Mouse (Mus musculus): Measurements from ENCODE around the gene Samd11. TPM values are rescaled to one million over a fixed set of nuclear protein-coding genes. Genes with fewer than 3 reads are reported as not detected.

Samd11 gene
- polyA plus RNA-seq, 1 experiment from 2014 or later: 37.0 TPM

DNA sequence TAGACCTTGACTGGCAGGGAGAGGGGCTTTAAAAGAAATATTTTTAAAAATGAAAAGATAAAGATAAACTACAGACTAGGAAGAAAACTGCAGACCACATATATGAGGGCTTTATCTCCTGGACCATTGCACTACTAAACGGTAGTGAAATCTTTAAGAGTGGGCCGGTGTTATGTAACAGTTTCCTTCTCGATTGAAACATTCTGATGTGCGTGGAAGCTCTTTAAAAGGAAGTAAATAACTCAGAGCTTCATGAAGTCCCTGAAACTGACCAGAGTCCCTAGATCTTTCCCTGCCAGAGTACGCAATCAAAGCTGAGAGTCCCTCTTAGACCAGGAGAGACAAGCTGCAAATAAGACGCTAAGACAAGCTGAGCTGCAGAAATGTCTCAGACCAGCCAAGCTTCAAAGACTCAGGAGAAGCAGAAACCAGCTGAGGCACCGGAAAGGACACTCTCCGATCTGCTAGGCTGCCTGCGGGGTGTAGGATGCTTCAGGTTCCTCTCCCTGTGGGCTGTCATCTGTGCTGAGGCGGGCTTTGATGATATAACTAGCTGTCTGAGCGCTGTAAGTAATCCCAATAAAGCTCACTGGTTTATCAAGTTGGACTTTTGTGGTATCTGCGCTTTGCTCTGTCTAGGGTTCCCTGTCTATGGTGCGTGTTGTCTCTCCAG is 45.4 kb downstream of the Samd11 start:
- Histone ChIP-seq H3K9ac (no peak overlapping the region), H3K4me1 (replicated peaks) (no peaks in the 10 kb centered on the region), H3K4me2 (no peak overlapping the region), H3K27ac (replicated peaks) (no peak overlapping the region), H3K9me3 (replicated peaks) (no peaks in the 10 kb centered on the region), H3K27me3 (peaks cover 46% of the 10 kb centered on the region), H3K4me3 (replicated peaks) (no peak overlapping the region), H3K36me3 (replicated peaks) (no peaks in the 10 kb centered on the region)
- 48% methylated on average over 13 of the region's 13 CpGs for WGBS (ENCODE audit: insufficient replicate concordance)
- no peak for ATAC-seq (ENCODE audit: insufficient read depth)

DNA sequence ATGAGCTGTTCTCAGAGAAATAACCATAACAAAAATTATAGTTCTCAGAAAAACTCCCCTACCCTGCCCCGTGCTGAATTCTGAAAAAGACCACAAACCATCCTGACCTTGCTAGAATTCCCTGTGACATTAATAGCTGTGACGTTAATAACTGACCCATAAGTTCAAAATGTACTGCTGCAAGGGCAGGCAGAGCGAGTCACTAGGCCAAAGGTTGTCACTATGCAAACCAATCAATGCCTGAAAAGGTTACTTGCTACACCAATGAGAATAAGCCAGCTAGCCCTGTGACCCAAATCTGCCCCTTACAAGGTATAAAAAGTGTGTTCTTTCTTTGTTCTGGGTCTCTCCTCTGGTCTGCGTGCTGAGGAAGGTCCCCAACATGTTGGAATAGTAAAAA is 46.6 kb downstream of the Samd11 start:
- Histone ChIP-seq H3K36me3 (replicated peaks) (no peaks in the 10 kb centered on the region), H3K4me3 (replicated peaks) (no peak overlapping the region), H3K9me3 (replicated peaks) (no peaks in the 10 kb centered on the region), H3K9ac (no peak overlapping the region), H3K4me1 (replicated peaks) (peaks cover 11% of the 10 kb centered on the region), H3K27ac (replicated peaks) (no peak overlapping the region), H3K4me2 (no peak overlapping the region), H3K27me3 (peaks cover 54% of the 10 kb centered on the region)
- 65% methylated on average over 4 of the region's 4 CpGs for WGBS (ENCODE audit: insufficient replicate concordance)
- ATAC-seq (ENCODE audit: insufficient read depth): no peak

DNA sequence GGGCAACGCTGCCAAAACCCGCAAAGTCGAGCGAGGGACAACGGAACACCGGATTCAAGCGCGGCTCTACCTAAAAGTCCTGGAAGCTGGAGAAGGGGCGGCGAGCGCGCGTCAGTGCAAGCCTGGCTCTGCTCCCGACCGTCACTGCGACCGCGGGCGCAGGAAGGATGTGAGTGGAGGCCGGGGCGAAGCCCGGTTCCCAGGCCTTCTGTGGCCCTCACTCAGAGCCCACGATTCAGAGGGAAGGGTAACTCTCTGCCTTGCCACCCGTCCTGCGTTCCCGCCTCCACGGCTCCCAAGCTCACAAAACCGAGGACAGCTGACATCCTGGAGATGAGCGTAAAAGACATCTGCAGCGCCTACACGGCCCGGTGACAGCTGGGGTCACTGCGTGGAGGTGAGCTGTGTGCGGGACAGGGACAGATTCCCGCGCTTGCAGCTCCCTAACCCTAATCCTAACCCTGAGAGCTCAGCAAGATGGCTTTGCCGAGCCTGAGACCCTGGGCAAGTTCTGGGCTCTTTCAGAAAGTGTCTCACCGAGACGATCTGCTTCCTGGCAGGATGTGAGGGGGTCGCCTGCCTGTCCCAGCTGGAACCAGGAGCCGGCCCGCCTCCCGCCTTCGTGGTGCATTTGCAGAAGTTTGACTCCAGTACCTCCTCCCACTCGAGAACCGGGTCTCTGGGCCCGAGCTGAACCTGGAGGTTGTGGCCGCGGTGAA is 51.9 kb downstream of the Samd11 start:
- no peaks in the 10 kb centered on the region for H3K9me3 ChIP-seq (replicated peaks)
- H3K4me3 ChIP-seq (replicated peaks): peak overlapping the region; percentile 65
- WGBS (ENCODE audit: insufficient replicate concordance): under 1% methylated on average over 49 of the region's 49 CpGs
- no peaks in the 10 kb centered on the region for H3K36me3 ChIP-seq (replicated peaks)
- peak overlapping the region; percentile 61 for H3K9ac ChIP-seq
- H3K27ac ChIP-seq (replicated peaks): peak overlapping the region; percentile 70; the same call in 1 of the 2 replicates
- peaks cover 58% of the 10 kb centered on the region for H3K4me1 ChIP-seq (replicated peaks)
- H3K4me2 ChIP-seq: peak overlapping the region; percentile 90
- peaks cover 68% of the 10 kb centered on the region for H3K27me3 ChIP-seq
- no peak for ATAC-seq (ENCODE audit: insufficient read depth)

DNA sequence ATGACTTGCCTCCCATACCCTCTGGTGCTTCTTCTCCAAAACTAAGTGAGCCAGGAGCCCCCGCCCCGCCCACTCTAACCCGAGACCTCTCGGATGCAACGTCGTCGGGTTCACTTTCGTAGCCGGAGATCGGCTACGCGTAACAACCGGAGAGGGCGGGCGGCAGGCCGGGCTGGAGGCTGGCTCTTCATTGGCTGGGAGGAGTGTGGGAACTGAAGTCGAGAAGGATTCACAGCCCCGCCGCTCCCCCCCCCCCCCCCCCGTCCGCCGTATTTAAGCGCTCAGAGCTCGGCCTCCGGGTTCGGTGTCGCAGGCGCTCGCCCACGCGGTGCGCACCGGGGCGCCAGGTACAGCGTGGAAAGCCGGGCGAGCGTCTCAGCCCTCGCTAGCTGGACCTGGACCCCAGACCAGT is 52.5 kb downstream of the Samd11 start, which contains the start of gene AW011738:
Gene AW011738 (plus strand): TSS at position 304 of the 412 bp plus-strand sequence.
- Histone ChIP-seq H3K9me3 (replicated peaks) (no peaks in the 10 kb centered on the region), H3K9ac (peak within 1 kb of the TSS; percentile 61), H3K4me1 (replicated peaks) (peaks cover 63% of the 10 kb centered on the region), H3K27ac (replicated peaks) (peak within 1 kb of the TSS; percentile 70), H3K27me3 (peaks cover 70% of the 10 kb centered on the region), H3K4me3 (replicated peaks) (peak within 1 kb of the TSS; percentile 65), H3K4me2 (peak within 1 kb of the TSS; percentile 90), H3K36me3 (replicated peaks) (no peaks in the 10 kb centered on the region)
- peak; percentile 77 for ATAC-seq (ENCODE audit: insufficient read depth)
- WGBS (ENCODE audit: insufficient replicate concordance): under 1% methylated on average over 34 of the region's 39 CpGs

DNA sequence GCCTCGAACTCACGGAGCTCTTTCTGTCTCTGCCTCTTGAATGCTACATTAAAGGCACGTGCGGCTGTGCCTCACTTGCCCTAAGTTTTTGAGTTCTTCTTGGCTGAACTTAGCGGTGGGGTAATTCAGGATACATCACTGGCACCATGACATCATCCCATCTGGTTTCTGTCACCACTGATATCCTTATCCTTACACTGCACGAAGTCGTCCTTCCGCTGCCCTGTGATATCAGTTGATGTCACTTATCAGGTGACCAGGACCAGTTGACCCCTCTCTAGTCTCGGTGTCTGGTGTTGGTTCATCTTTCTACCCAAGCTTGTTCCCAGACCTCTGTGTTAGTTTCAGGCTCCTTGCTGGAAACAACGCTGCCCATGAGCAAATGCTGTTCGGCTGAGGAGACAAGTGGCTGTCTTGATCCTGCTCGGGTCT is 53.0 kb downstream of the Samd11 start:
- H3K27me3 ChIP-seq: peaks cover 68% of the 10 kb centered on the region
- H3K9me3 ChIP-seq (replicated peaks): no peaks in the 10 kb centered on the region
- H3K4me3 ChIP-seq (replicated peaks): peak overlapping the region; percentile 65
- H3K36me3 ChIP-seq (replicated peaks): no peaks in the 10 kb centered on the region
- peak overlapping the region; percentile 90 for H3K4me2 ChIP-seq
- 15% methylated on average over 12 of the region's 12 CpGs for WGBS (ENCODE audit: insufficient replicate concordance)
- H3K9ac ChIP-seq: peak overlapping the region; percentile 61; the same call in 1 of the 2 replicates
- peaks cover 68% of the 10 kb centered on the region for H3K4me1 ChIP-seq (replicated peaks)
- ATAC-seq (ENCODE audit: insufficient read depth): peak; percentile 76
- H3K27ac ChIP-seq (replicated peaks): peak overlapping the region; percentile 70

DNA sequence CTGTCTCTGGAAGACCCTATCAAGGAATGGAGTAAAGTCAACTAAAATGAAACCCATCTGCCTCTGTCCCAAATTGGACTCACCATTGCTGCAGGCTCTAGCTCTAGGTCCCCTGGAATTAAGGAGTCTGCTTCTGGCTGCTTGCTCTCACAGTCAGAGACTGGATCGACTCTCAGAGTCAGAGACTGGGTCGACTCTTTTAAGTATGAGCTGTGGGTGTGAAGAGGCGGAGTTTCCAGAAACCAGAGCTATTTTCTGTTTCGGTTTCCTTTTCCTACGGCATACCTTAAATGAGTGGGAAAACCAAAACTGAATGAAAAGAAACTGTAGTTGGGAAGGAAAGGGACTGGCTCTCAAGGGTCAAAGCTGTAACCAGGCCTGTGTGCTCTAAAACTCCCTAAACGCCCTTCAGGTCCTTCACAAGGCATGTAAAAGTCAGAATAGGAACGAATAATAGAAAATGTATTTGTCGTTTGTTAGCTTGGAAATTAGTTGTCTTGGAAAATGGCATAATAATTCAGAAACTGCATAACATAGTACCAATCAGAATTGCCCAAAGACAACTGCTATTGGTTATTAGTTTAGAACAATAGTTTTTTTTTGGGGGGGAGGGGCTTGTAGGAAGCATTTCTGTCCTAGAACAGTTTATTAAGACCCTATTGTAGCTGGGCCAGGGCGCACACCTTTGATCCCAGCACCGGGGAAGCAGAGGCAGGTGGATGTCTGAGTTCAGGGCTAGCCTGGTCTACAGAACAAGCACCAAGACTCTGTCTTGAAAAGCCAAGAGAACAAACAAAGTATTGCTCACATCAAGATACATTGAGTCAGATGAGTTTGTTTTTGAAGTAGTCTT is 54.6 kb downstream of the Samd11 start, which contains the start of gene Isg15:
Gene Isg15 (minus strand): TSS at position 196 of the 853 bp plus-strand sequence.
- H3K4me3 ChIP-seq (replicated peaks): peak within 1 kb of the TSS; percentile 35
- H3K4me2 ChIP-seq: peak within 1 kb of the TSS; percentile 52
- no peak within 1 kb of the TSS; the same call in 1 of the 2 replicates for H3K9ac ChIP-seq
- WGBS (ENCODE audit: insufficient replicate concordance): 37% methylated on average over 10 of the region's 10 CpGs
- H3K4me1 ChIP-seq (replicated peaks): peaks cover 82% of the 10 kb centered on the region
- H3K27ac ChIP-seq (replicated peaks): peak within 1 kb of the TSS; percentile 57; the same call in 1 of the 2 replicates
- peaks cover 66% of the 10 kb centered on the region for H3K27me3 ChIP-seq
- H3K36me3 ChIP-seq (replicated peaks): no peaks in the 10 kb centered on the region
- ATAC-seq (ENCODE audit: insufficient read depth): no peak
- H3K9me3 ChIP-seq (replicated peaks): no peaks in the 10 kb centered on the region

DNA sequence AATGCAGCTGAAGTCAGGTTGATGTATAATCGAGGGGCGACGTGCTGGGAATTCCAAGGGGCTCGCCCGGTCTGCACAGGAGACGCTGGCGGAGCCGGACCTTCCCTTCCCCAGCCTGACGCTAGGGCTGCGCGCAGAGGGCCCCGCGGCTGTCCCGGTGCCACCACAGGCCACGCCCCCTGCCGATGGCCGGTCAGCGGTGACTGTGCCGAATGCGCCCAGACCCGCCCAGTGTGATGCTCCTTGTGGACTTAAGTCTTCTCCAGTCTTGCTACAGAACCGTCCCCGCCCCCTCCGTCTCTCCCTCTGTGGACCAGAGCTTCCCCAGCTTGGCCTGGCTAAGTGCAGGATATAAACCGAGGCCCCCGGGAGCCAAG is 57.6 kb downstream of the Samd11 start:
- under 1% methylated on average over 26 of the region's 26 CpGs for WGBS (ENCODE audit: insufficient replicate concordance)
- H3K4me2 ChIP-seq: peak overlapping the region; percentile 99
- no peaks in the 10 kb centered on the region for H3K9me3 ChIP-seq (replicated peaks)
- H3K4me3 ChIP-seq (replicated peaks): peak overlapping the region; percentile 88
- H3K27ac ChIP-seq (replicated peaks): peak overlapping the region; percentile 95
- H3K4me1 ChIP-seq (replicated peaks): peaks cover 90% of the 10 kb centered on the region
- no peaks in the 10 kb centered on the region for H3K36me3 ChIP-seq (replicated peaks)
- peaks cover 65% of the 10 kb centered on the region for H3K27me3 ChIP-seq
- H3K9ac ChIP-seq: peak overlapping the region; percentile 69
- peak; percentile 90 for ATAC-seq (ENCODE audit: insufficient read depth)

DNA sequence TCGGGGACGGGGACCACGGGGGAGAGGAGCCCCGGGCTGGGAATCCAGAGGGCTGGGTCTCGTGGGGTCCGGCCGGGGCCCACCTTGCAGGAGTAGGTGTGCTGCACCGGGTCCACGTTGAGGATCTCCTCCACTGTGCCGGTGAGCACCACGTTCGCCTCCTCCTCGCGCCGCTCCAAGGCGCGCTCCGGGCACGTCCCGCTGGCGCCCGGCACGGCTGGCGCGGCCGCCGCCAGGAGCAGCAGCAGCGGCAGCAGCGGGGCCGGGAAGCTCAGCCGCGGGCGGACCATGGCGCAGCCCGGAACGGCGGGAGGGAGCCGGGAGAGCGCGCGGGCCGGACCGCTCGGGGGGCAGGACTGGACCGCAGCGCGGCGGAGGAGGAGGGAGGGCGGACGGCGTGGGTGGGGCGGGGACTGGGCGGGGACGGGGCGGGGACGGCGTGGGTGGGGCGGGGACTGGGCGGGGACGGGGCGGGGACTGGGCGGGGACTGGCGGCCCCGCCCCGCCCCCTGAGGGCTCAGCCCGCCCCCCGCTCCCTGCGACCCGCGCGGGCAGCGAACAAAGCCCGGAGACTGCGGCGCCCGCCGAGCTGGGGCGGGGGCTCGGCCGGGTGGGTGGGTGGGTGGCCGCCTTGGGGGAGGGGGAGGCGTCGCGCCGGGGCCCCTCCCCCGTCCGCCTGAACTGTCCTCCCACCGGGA is 58.2 kb downstream of the Samd11 start, which contains the start of gene Agrn:
Gene Agrn (minus strand): TSS at position 358 of the 698 bp plus-strand sequence.
- ATAC-seq (ENCODE audit: insufficient read depth): peak; percentile 84
- H3K36me3 ChIP-seq (replicated peaks): no peaks in the 10 kb centered on the region
- peaks cover 90% of the 10 kb centered on the region for H3K4me1 ChIP-seq (replicated peaks)
- peak within 1 kb of the TSS; percentile 85 for H3K9ac ChIP-seq
- WGBS (ENCODE audit: insufficient replicate concordance): under 1% methylated on average over 56 of the region's 88 CpGs
- peak within 1 kb of the TSS; percentile 95 for H3K27ac ChIP-seq (replicated peaks)
- peaks cover 60% of the 10 kb centered on the region for H3K27me3 ChIP-seq
- H3K4me3 ChIP-seq (replicated peaks): peak within 1 kb of the TSS; percentile 88
- H3K4me2 ChIP-seq: peak within 1 kb of the TSS; percentile 99
- H3K9me3 ChIP-seq (replicated peaks): no peaks in the 10 kb centered on the region

Data from liver, embryonic 15.5 days (tissue).